Mouse (Mus musculus): ENCODE results near the gene Il17rd. TPM values are rescaled to one million over a fixed set of nuclear protein-coding genes. Genes with fewer than 3 reads are reported as not detected.

Il17rd gene
- polyA plus RNA-seq, 1 experiment from 2014 or later = 1.1 TPM

- Histone ChIP-seq H3K4me2 (replicated peaks; ENCODE audit: low read depth) (no peak overlapping the region), H3K4me3 (ENCODE audit: low read depth, low read length) (no peak overlapping the region), H3K27me3 (ENCODE audit: control insufficient read depth, insufficient read depth, low read length) (no peaks in the 10 kb centered on the region), H3K9me3 (ENCODE audit: control insufficient read depth, low read length) (no peaks in the 10 kb centered on the region), H3K36me3 (ENCODE audit: control insufficient read depth, insufficient read depth, low read length) (no peaks in the 10 kb centered on the region), H3K27ac (replicated peaks) (no peak overlapping the region), H3K9ac (ENCODE audit: low read length) (no peak overlapping the region), H3K4me1 (replicated peaks; ENCODE audit: control insufficient read depth, insufficient read depth) (peaks cover 8% of the 10 kb centered on the region)
- peak; percentile 34; the same call in 1 of the 2 replicates for ATAC-seq (ENCODE audit: low FRiP score, low TSS enrichment)
- no peak for TF ChIP-seq CTCF (IDR thresholded peaks at IDR 0.05; ENCODE audit: low read depth)
- TF ChIP-seq EP300 (optimal IDR thresholded peaks at IDR 0.05) = no peak
- 34% methylated on average over 9 of the region's 9 CpGs for WGBS
- peak; percentile 52 for DNase-seq (ENCODE audit: low spot score)
Observed at GRCm38 (mm10) chr14:27070758-27071157, 32.0 kb downstream of the Il17rd start.

GRCm38 (mm10) chr14:27071985-27072384 is 33.2 kb downstream of the Il17rd start:
- peak; percentile 92 for DNase-seq (ENCODE audit: low spot score)
- TF ChIP-seq CTCF (IDR thresholded peaks at IDR 0.05; ENCODE audit: low read depth) = no peak
- no peak for TF ChIP-seq EP300 (optimal IDR thresholded peaks at IDR 0.05)
- H3K27me3 ChIP-seq (ENCODE audit: control insufficient read depth, insufficient read depth, low read length) = no peaks in the 10 kb centered on the region
- peak overlapping the region; percentile 46 for H3K27ac ChIP-seq (replicated peaks)
- H3K4me1 ChIP-seq (replicated peaks; ENCODE audit: control insufficient read depth, insufficient read depth) = peaks cover 14% of the 10 kb centered on the region
- H3K9ac ChIP-seq (ENCODE audit: low read length) = no peak overlapping the region
- H3K36me3 ChIP-seq (ENCODE audit: control insufficient read depth, insufficient read depth, low read length) = no peaks in the 10 kb centered on the region
- H3K9me3 ChIP-seq (ENCODE audit: control insufficient read depth, low read length) = no peaks in the 10 kb centered on the region
- 9% methylated on average over 3 of the region's 3 CpGs for WGBS
- no peak overlapping the region for H3K4me2 ChIP-seq (replicated peaks; ENCODE audit: low read depth)
- ATAC-seq (ENCODE audit: low FRiP score, low TSS enrichment) = peak; percentile 87
- no peak overlapping the region for H3K4me3 ChIP-seq (ENCODE audit: low read depth, low read length)

GRCm38 (mm10) chr14:27075084-27075483 is 36.3 kb downstream of the Il17rd start:
- TF ChIP-seq CTCF (IDR thresholded peaks at IDR 0.05; ENCODE audit: low read depth) = no peak
- TF ChIP-seq EP300 (optimal IDR thresholded peaks at IDR 0.05) = no peak
- Histone ChIP-seq H3K27ac (replicated peaks) (peak overlapping the region; percentile 49; the same call in 1 of the 2 replicates), H3K9ac (ENCODE audit: low read length) (peak overlapping the region; percentile 31; the same call in 1 of the 2 replicates), H3K4me2 (replicated peaks; ENCODE audit: low read depth) (peak overlapping the region; percentile 34), H3K36me3 (ENCODE audit: control insufficient read depth, insufficient read depth, low read length) (no peaks in the 10 kb centered on the region), H3K4me1 (replicated peaks; ENCODE audit: control insufficient read depth, insufficient read depth) (peaks cover 17% of the 10 kb centered on the region), H3K4me3 (ENCODE audit: low read depth, low read length) (no peak overlapping the region), H3K9me3 (ENCODE audit: control insufficient read depth, low read length) (no peaks in the 10 kb centered on the region), H3K27me3 (ENCODE audit: control insufficient read depth, insufficient read depth, low read length) (no peaks in the 10 kb centered on the region)
- WGBS = 30% methylated on average over 6 of the region's 6 CpGs
- ATAC-seq (ENCODE audit: low FRiP score, low TSS enrichment) (no peak), DNase-seq (ENCODE audit: low spot score) (no peak)

GRCm38 (mm10) chr14:27075909-27076521 is 37.3 kb downstream of the Il17rd start:
- peaks cover 17% of the 10 kb centered on the region for H3K4me1 ChIP-seq (replicated peaks; ENCODE audit: control insufficient read depth, insufficient read depth)
- H3K9me3 ChIP-seq (ENCODE audit: control insufficient read depth, low read length) = no peaks in the 10 kb centered on the region
- no peak overlapping the region for H3K4me3 ChIP-seq (ENCODE audit: low read depth, low read length)
- H3K36me3 ChIP-seq (ENCODE audit: control insufficient read depth, insufficient read depth, low read length) = no peaks in the 10 kb centered on the region
- WGBS = 44% methylated on average over 8 of the region's 8 CpGs
- no peak for DNase-seq (ENCODE audit: low spot score)
- no peaks in the 10 kb centered on the region for H3K27me3 ChIP-seq (ENCODE audit: control insufficient read depth, insufficient read depth, low read length)
- no peak overlapping the region for H3K4me2 ChIP-seq (replicated peaks; ENCODE audit: low read depth)
- TF ChIP-seq EP300 (optimal IDR thresholded peaks at IDR 0.05) = no peak
- no peak for TF ChIP-seq CTCF (IDR thresholded peaks at IDR 0.05; ENCODE audit: low read depth)
- no peak overlapping the region for H3K9ac ChIP-seq (ENCODE audit: low read length)
- ATAC-seq (ENCODE audit: low FRiP score, low TSS enrichment) = no peak
- peak overlapping the region; percentile 35 for H3K27ac ChIP-seq (replicated peaks)

GRCm38 (mm10) chr14:27076522-27076920 is 37.8 kb downstream of the Il17rd start:
- Histone ChIP-seq H3K9me3 (ENCODE audit: control insufficient read depth, low read length) (no peaks in the 10 kb centered on the region), H3K27ac (replicated peaks) (peak overlapping the region; percentile 35; the same call in 1 of the 2 replicates), H3K4me1 (replicated peaks; ENCODE audit: control insufficient read depth, insufficient read depth) (peaks cover 17% of the 10 kb centered on the region), H3K27me3 (ENCODE audit: control insufficient read depth, insufficient read depth, low read length) (no peaks in the 10 kb centered on the region), H3K9ac (ENCODE audit: low read length) (no peak overlapping the region), H3K36me3 (ENCODE audit: control insufficient read depth, insufficient read depth, low read length) (no peaks in the 10 kb centered on the region), H3K4me3 (ENCODE audit: low read depth, low read length) (no peak overlapping the region), H3K4me2 (replicated peaks; ENCODE audit: low read depth) (no peak overlapping the region)
- no peak for DNase-seq (ENCODE audit: low spot score)
- WGBS = 52% methylated on average over 2 of the region's 2 CpGs
- no peak for TF ChIP-seq EP300 (optimal IDR thresholded peaks at IDR 0.05)
- no peak for TF ChIP-seq CTCF (IDR thresholded peaks at IDR 0.05; ENCODE audit: low read depth)
- ATAC-seq (ENCODE audit: low FRiP score, low TSS enrichment) = no peak

- Histone ChIP-seq H3K27ac (replicated peaks) (no peak overlapping the region), H3K27me3 (ENCODE audit: control insufficient read depth, insufficient read depth, low read length) (no peaks in the 10 kb centered on the region), H3K36me3 (ENCODE audit: control insufficient read depth, insufficient read depth, low read length) (no peaks in the 10 kb centered on the region), H3K4me1 (replicated peaks; ENCODE audit: control insufficient read depth, insufficient read depth) (peaks cover 3% of the 10 kb centered on the region; the same call in 1 of the 2 replicates), H3K4me3 (ENCODE audit: low read depth, low read length) (no peak overlapping the region), H3K4me2 (replicated peaks; ENCODE audit: low read depth) (no peak overlapping the region), H3K9ac (ENCODE audit: low read length) (no peak overlapping the region), H3K9me3 (ENCODE audit: control insufficient read depth, low read length) (no peaks in the 10 kb centered on the region)
- DNase-seq (ENCODE audit: low spot score) = no peak
- TF ChIP-seq EP300 (optimal IDR thresholded peaks at IDR 0.05) (no peak), CTCF (IDR thresholded peaks at IDR 0.05; ENCODE audit: low read depth) (no peak)
- 66% methylated on average over 5 of the region's 5 CpGs for WGBS
- ATAC-seq (ENCODE audit: low FRiP score, low TSS enrichment) = no peak
Observed at GRCm38 (mm10) chr14:27081536-27082275, 43.0 kb downstream of the Il17rd start.

All from stomach, postnatal 0 days (tissue).